Mouse (Mus musculus) intestine, embryonic 15.5 days (tissue): Measurements from ENCODE around the gene Itga3. TPM values are rescaled to one million over a fixed set of nuclear protein-coding genes. Genes with fewer than 3 reads are reported as not detected.

Experiments
- ATAC-seq: fragments of 200-750 bp; cut with Nextera tagmentation; 2 replicates; pipeline ENCODE4 v1.8.0; 2017; ENCODE audit warnings: moderate TSS enrichment, moderate library complexity
- H3K27ac ChIP-seq: fragments of 300-500 bp; sonication (generic); 2 replicates; pipeline ENCODE4 v1.5.1; 2015; ENCODE audit warnings: mild to moderate bottlenecking, inconsistent platforms
- H3K27me3 ChIP-seq: fragments of 300-500 bp; sonication (generic); replicated peaks from 2 replicates; pipeline ENCODE4 v1.6.1; 2015; ENCODE audit warnings: inconsistent platforms
- H3K36me3 ChIP-seq: fragments of 300-500 bp; sonication (generic); 2 replicates; pipeline ENCODE4 v1.6.1; 2015; ENCODE audit warnings: inconsistent platforms
- H3K4me1 ChIP-seq: fragments of 300-500 bp; sonication (generic); replicated peaks from 2 replicates; pipeline ENCODE4 v1.6.1; 2015; ENCODE audit warnings: inconsistent platforms
- H3K4me2 ChIP-seq: fragments of 300-500 bp; sonication (generic); replicated peaks from 2 replicates; pipeline ENCODE4 v1.6.1; 2015; ENCODE audit warnings: mild to moderate bottlenecking, inconsistent platforms
- H3K4me3 ChIP-seq: fragments of 300-500 bp; sonication (generic); replicated peaks from 2 replicates; pipeline ENCODE4 v1.5.1; 2015; ENCODE audit warnings: inconsistent platforms
- H3K9ac ChIP-seq: fragments of 300-500 bp; sonication (generic); 2 replicates; pipeline ENCODE4 v1.6.1; 2015; ENCODE audit warnings: inconsistent platforms
- H3K9me3 ChIP-seq: fragments of 300-500 bp; sonication (generic); 2 replicates; pipeline ENCODE4 v1.6.1; 2016; ENCODE audit warnings: inconsistent platforms
- WGBS: fragments of 180-500 bp; shearing (Covaris S2); methylation state at CpG from one replicate; pipeline ENCODE4 v1.1.7; 2015; 5-methylcytosine and 5-hydroxymethylcytosine counted together
- polyA plus RNA-seq: library from polyadenylated mRNA; unstranded; fragments of >200 nt; fragmentation: Nextera tagmentation; extraction: Ambion mirVana; gene quantifications from 2 replicates; pipeline ENCODE4 v1.2.1, GENCODE M21; 2015

The Itga3 gene
- polyA plus RNA-seq, 1 experiment from 2014 or later: 32.8 TPM

DNA sequence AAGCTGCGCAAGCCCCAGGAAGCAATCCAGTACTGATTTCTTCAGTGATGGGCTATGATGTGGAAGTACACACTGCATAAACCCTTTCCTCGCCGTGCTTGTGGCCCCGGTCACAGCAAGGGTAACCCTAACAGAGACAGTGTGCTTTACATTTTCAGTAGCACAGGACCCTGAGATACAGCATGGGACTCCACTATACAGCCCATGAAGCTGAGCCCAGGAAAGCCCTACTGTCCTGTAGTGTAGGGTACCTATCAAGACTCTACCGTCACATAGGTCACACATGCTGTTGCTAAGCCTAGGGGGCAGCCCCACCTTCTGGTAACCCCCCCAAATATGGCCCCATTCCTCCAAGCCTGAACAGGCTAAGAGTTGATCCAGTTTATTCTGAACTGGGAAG is 40.1 kb downstream of the Itga3 start:
- Histone ChIP-seq H3K4me2 (no peak overlapping the region), H3K27me3 (no peaks in the 10 kb centered on the region), H3K36me3 (no peaks in the 10 kb centered on the region), H3K9ac (no peak overlapping the region), H3K9me3 (no peaks in the 10 kb centered on the region), H3K4me1 (peaks cover 25% of the 10 kb centered on the region), H3K4me3 (no peak overlapping the region), H3K27ac (no peak overlapping the region)
- WGBS: 96% methylated on average over 5 of the region's 5 CpGs
- ATAC-seq: no peak

DNA sequence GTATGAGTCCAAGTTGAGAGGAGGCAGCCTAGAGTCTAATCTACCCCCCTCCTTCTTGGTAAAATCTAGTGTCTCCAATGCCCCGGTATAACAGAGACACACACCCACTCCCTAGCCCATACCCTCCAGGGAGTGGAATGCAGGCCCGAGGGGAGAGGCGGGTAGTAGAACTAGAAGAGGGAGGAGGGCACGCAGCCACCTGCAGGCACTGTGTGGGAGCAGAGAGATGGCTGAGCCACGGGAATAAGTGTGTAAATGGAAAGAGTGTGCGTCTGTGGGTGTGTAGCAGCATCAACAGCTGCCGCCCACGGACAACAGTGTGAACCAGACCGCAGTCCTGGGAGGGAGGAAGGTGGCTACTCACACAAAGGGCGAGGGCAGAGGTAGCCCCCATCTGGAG is 41.7 kb downstream of the Itga3 start:
- WGBS: 68% methylated on average over 10 of the region's 10 CpGs

DNA sequence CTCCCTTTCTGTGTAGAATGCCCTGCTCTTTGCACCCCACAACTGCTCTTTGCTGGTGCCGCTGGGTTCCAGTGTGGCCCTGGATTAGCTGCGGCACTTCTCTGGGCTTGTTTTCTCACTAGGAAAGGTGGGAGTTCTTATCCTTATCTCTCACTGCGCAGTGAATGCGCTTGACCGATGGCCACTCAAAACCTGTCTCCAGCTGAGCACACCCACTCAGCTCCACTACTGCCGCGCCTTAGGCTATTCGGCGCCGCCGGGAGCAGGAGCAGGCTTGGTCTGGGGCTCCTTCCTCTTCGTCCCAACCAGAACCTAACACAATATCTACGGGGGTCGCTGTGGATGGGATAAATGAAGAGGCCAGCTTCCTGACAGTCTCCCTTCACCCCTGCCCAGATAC is 43.0 kb downstream of the Itga3 start:
- ATAC-seq: peak; percentile 35; the same call in 1 of the 2 replicates
- no peak overlapping the region for H3K9ac ChIP-seq
- no peak overlapping the region for H3K4me3 ChIP-seq
- H3K27me3 ChIP-seq: no peaks in the 10 kb centered on the region
- H3K4me2 ChIP-seq: 0 out of 2 replicates have a peak overlapping the region, but pooled peaks have one; percentile 17
- no peaks in the 10 kb centered on the region for H3K36me3 ChIP-seq
- H3K9me3 ChIP-seq: no peaks in the 10 kb centered on the region
- 52% methylated on average over 14 of the region's 14 CpGs for WGBS
- H3K4me1 ChIP-seq: peaks cover 14% of the 10 kb centered on the region
- no peak overlapping the region for H3K27ac ChIP-seq

More for the DNA sequence above, 41.7 kb downstream of the Itga3 start:
- ATAC-seq: no peak
- Histone ChIP-seq H3K4me2 (no peak overlapping the region), H3K9ac (no peak overlapping the region), H3K27me3 (no peaks in the 10 kb centered on the region), H3K36me3 (no peaks in the 10 kb centered on the region), H3K4me1 (peaks cover 19% of the 10 kb centered on the region), H3K4me3 (no peak overlapping the region), H3K9me3 (no peaks in the 10 kb centered on the region), H3K27ac (no peak overlapping the region)

DNA sequence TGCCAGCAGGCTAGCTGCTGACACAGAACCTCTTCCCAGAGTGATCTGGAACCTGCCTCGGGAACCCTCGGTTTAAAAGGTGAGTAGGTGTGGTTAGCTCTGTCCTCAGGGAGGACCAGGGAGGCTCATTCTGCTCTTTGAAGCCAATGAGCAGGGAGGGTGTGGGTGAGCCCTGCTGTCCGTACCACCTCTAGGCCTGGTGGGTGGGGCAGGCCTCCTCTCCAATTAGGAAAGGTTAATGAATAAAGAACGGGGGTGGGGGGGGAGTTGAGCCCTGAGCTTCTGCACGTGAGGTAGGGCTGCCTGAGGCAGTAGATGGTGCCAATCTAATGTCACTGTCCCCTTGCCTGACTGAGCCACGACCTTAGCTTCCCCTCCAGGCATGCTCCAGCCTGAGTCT is 43.7 kb downstream of the Itga3 start:
- Histone ChIP-seq H3K4me3 (no peak overlapping the region), H3K4me1 (peaks cover 9% of the 10 kb centered on the region), H3K27ac (no peak overlapping the region), H3K4me2 (no peak overlapping the region), H3K27me3 (no peaks in the 10 kb centered on the region), H3K36me3 (no peaks in the 10 kb centered on the region), H3K9ac (no peak overlapping the region), H3K9me3 (no peaks in the 10 kb centered on the region)
- 26% methylated on average over 6 of the region's 6 CpGs for WGBS
- ATAC-seq: peak; percentile 59

DNA sequence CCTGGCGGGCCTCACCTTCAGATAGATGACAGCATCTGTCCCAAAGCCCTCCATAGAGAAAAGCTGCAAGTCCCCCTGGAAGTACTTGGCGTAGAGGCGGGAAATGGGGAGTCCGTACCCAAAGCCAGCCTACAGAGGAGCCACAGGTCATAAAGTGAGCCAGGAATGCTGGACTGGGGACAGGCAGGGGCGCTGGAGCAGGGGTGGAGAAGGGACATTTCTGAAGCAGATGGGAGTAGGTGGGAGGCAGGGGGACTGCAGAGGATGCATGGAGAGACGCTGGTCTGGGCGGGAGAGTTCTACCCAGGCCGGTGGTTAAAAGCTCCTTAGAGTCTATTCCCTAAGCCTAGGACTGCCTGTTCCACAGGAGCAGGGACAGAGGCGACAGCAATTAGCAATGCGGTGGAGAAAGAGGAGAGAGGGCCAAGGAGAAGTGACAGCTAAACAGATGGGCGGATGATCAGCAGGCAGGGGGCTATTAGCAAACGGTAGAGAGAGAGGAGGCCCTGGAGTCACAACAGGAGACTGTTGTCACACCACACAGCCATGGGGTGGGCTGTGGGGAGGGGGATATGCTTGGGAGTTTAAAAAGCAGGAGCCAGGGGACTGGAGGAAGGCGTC is 48.6 kb downstream of the Itga3 start:
- Histone ChIP-seq H3K4me1 (0 out of 2 replicates have a peak, but pooled peaks cover 3% of the 10 kb centered on the region), H3K9ac (no peak overlapping the region), H3K27me3 (no peaks in the 10 kb centered on the region), H3K4me3 (no peak overlapping the region), H3K9me3 (no peaks in the 10 kb centered on the region), H3K27ac (no peak overlapping the region), H3K36me3 (no peaks in the 10 kb centered on the region; the same call in 1 of the 2 replicates), H3K4me2 (no peak overlapping the region)
- 42% methylated on average over 13 of the region's 13 CpGs for WGBS
- ATAC-seq: no peak

DNA sequence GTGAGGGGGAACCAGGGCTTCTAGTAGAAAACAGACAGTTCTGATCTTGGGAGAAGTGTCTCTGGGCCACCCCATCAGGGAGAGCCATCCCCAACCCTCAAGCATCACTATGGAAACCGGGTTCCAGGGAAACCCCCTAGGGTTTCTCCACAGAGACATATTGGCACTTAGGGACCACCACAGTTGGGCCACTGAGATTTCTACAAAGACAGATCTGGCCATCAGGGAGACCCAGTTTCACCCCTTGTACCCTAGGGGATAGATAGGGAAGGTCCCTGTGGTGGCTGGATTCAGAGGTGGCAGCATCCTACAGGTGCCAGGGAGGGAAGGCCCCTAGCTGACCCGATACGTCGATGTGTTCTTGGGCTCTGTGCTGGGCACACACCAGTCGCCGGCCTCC is 49.8 kb downstream of the Itga3 start:
- Histone ChIP-seq H3K4me1 (0 out of 2 replicates have a peak, but pooled peaks cover 3% of the 10 kb centered on the region), H3K4me2 (no peak overlapping the region), H3K4me3 (no peak overlapping the region), H3K9me3 (no peaks in the 10 kb centered on the region), H3K36me3 (peaks cover 4% of the 10 kb centered on the region), H3K9ac (no peak overlapping the region), H3K27ac (no peak overlapping the region), H3K27me3 (no peaks in the 10 kb centered on the region)
- 86% methylated on average over 6 of the region's 6 CpGs for WGBS
- no peak for ATAC-seq

DNA sequence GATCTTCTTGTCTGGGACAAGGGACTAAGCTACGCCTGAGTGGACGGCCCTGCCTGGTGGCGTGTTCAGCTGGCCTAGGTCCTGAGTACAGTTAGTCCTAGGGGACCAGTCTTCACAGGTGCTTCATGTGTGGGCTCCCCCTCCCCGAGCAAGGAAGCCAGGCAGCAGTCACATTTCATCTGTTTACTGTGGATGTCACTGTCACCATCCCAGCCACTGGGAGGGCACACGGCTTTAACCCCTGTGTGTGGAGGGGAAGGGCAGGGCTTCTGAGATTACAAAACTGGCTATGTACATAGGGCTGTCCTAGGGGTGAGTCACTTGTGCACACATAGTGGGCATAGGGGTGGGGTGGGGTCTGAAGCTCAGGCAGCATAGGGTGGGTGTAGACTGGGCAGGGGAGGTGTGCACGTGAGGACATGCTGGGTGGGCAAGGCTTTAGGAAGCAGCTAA is 50.5 kb downstream of the Itga3 start:
- Histone ChIP-seq H3K4me3 (no peak overlapping the region), H3K9ac (no peak overlapping the region), H3K9me3 (no peaks in the 10 kb centered on the region), H3K4me2 (no peak overlapping the region), H3K4me1 (0 out of 2 replicates have a peak, but pooled peaks cover 3% of the 10 kb centered on the region), H3K27me3 (no peaks in the 10 kb centered on the region), H3K36me3 (peaks cover 7% of the 10 kb centered on the region), H3K27ac (no peak overlapping the region)
- WGBS: 61% methylated on average over 6 of the region's 6 CpGs
- peak; percentile 30 for ATAC-seq

DNA sequence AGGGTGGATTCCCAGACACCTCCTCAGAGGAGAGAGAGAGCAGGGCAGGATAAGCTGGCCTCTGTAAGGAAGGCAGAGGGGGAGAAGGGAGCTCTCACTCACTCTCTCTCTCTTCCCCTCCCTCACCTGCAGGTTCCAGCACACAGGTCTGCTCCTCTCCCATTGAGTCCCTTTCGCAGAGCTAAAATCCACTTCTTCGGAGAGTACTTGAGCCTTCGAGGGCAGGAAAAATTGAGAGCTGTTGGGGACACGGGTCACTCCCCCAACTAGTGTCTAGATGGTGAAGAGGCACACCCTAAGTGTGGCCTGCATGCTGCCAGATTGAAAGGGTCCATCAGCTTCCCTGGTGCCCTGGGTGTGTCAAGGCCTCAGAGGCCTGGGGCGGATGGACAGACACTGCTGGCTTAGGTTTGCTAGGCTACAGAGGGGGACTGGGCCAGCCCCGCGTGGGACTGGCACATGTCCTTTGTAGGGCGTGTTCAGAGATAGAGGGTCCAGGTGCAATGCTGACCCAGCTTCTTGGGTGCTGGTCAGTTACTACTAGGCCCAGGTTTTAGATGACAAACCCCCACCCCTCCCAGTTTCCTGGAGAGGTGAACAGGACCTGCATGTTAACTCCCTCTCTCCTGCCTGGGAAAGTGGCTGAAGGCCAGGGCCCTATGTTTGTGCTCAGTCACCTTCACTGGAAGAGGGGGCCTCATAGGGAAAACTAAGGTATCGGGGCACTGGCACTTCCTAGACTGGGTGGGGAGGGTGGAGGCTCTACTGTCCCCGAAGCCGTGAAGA is 51.2 kb downstream of the Itga3 start:
- 0 out of 2 replicates have a peak, but pooled peaks cover 3% of the 10 kb centered on the region for H3K4me1 ChIP-seq
- H3K36me3 ChIP-seq: peaks cover 7% of the 10 kb centered on the region
- whole genome bisulfite sequencing: 83% methylated on average over 11 of the region's 11 CpGs
- no peak overlapping the region for H3K27ac ChIP-seq
- ATAC-seq: no peak
- no peaks in the 10 kb centered on the region for H3K9me3 ChIP-seq
- H3K27me3 ChIP-seq: no peaks in the 10 kb centered on the region
- no peak overlapping the region for H3K9ac ChIP-seq
- no peak overlapping the region for H3K4me2 ChIP-seq
- no peak overlapping the region for H3K4me3 ChIP-seq

DNA sequence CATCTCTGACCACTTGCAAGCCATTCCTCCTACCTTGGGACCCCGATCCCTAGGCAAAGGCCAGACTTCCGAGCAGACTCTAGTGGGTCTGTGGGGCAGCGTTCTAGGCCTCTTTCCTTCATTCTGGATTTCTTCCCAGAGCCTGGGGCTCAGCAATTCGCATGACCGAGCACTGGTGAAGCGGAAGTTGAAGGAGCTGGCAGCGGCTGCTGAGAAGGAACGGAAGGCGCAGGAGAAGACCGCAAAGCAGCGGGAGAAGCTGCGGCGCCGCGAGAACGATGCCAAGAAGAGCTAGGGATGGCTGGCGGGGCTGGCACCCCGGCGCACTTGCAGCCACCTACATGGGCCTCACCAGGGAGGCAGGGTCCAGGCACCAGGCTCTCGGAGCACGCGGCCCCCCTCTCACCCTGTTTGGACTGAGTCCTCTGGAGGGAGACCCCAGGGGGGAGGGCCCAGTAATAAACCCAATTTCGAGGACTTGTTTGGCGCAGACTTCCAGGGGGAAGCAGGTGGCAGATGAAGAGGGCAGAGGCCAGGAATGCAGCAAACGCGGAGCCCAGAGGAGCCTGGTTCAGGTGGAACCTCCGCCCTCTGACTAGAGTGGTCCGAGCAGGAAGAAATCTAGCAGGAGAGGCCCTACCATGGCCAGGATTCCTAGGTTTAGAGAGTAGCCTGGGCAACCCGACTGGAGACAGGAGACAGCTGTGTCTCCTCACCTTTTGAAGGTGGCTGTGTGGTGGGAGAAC is 52.0 kb downstream of the Itga3 start:
- ATAC-seq: no peak
- H3K9me3 ChIP-seq: no peaks in the 10 kb centered on the region
- WGBS: 73% methylated on average over 29 of the region's 29 CpGs
- H3K36me3 ChIP-seq: peaks cover 7% of the 10 kb centered on the region
- no peak overlapping the region for H3K4me3 ChIP-seq
- H3K4me1 ChIP-seq: 0 out of 2 replicates have a peak, but pooled peaks cover 3% of the 10 kb centered on the region
- no peak overlapping the region for H3K27ac ChIP-seq
- H3K4me2 ChIP-seq: no peak overlapping the region
- no peaks in the 10 kb centered on the region for H3K27me3 ChIP-seq
- no peak overlapping the region for H3K9ac ChIP-seq

DNA sequence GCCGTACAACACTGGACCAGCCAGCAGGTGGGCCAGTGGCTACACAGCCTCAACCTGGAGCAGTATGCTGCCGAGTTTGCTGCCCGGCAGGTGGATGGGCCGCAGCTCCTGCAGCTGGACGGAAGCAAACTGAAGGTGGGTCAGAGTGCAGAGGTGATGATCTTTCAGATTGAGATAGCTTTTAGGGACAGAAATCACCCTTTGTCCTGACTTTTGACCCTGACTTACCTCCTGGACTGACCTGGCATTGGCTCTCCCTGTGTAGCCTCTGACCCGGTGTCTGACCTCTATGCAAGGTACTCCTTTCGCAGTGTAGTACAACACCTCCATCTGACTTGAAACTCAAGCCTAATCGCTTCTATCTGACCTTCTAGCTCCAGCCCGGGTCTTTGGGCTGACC is 53.1 kb downstream of the Itga3 start:
- ATAC-seq: no peak
- no peak overlapping the region for H3K4me2 ChIP-seq
- no peak overlapping the region for H3K4me3 ChIP-seq
- peaks cover 7% of the 10 kb centered on the region for H3K36me3 ChIP-seq
- H3K27ac ChIP-seq: no peak overlapping the region
- H3K4me1 ChIP-seq: 0 out of 2 replicates have a peak, but pooled peaks cover 3% of the 10 kb centered on the region
- no peaks in the 10 kb centered on the region for H3K27me3 ChIP-seq
- no peaks in the 10 kb centered on the region for H3K9me3 ChIP-seq
- WGBS: 91% methylated on average over 9 of the region's 9 CpGs
- no peak overlapping the region for H3K9ac ChIP-seq

DNA sequence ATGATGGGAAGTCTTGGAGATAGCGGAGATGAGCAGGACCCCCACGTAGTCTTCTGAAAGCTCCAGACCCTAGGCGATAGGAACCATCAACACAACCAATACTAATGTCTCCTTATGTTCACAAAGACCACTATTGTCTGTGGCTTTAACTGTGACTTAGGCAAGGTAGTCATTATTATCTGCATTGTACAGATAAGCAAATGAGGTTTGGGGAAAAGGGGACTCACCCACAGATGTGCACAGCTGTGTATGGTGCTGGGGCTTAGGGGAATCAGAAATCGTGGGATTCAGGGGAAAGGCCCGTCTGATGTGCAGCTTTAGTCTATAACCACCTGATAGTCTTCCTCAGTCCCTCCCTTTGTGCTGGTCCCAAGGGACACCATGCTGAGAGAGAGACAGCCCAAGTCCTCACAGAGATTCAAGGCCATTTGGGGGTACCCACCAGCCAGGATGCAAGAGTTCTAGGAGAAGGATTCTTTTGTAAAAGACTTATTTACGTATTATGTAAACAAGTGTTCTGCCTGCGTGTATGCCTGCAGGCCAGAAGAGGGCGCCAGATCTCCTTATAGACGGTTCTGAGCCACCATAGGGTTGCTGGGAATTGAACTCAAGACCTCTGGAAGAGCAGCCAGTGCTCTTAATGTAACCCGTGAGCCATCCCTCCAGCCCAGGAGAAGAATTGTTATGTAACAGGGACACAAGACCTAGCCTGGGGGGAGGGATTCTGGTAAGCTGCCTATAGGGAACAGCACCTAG is 54.2 kb downstream of the Itga3 start:
- Histone ChIP-seq H3K4me1 (0 out of 2 replicates have a peak, but pooled peaks cover 3% of the 10 kb centered on the region), H3K9me3 (no peaks in the 10 kb centered on the region), H3K36me3 (peaks cover 7% of the 10 kb centered on the region), H3K27ac (no peak overlapping the region), H3K9ac (no peak overlapping the region), H3K27me3 (no peaks in the 10 kb centered on the region), H3K4me3 (no peak overlapping the region), H3K4me2 (no peak overlapping the region)
- WGBS: 75% methylated on average over 10 of the region's 10 CpGs
- no peak for ATAC-seq
